Mouse (Mus musculus) cerebellum, postnatal 4 days (tissue): ENCODE data around the gene Wbp4.
"Not testable (repeated sequence)": the region's sequence is repeated elsewhere in the genome, so short reads cannot be mapped to it uniquely, and the experiment has no call there.

Experiments
- DNase-seq, 2 experiments: peaks; one replicate each; pipeline ENCODE4 v3.0.0; 2022; ENCODE audit warnings: low spot score in 2 of 2, mixed read lengths in 1 of 2

Gene Wbp4

DNA sequence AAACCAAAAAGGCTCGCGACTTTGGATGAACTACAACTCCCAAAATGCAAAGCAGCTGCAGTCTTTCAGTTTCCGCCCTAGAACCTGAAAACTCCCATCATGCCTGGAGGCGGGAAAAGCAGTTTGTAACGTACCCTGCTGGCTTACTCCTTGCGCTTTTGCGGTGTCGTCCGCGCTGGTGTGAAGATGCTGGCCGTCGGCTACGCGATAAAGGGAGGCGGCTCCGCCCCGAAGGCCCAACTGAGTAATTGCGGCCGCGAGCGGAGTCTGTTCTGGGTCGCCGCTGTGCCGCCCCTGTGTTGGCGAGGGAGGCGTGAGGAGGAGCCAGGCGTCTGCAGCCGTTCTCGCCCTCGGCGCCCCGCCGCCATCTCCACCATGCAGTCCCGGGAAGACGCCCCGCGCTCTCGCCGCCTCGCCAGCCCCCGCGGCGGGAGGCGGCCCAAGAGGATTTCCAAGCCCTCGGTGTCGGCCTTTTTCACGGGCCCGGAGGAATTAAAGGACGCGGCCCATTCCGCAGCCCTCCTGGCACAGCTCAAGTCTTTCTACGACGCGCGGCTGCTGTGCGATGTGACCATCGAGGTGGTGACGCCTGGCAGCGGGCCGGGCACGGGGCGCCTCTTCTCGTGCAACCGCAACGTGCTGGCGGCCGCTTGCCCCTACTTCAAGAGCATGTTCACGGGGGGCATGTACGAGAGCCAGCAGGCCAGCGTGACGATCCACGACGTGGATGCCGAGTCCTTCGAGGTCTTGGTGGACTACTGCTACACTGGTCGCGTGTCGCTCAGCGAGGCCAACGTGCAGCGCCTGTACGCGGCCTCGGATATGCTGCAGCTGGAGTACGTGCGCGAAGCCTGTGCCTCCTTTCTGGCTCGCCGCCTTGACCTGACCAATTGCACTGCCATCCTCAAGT lies 29.4 kb downstream of the Wbp4 start, which contains the start of gene Kbtbd6:
Gene Kbtbd6, plus strand, starts transcription at position 155 of the 910 bp plus-strand sequence.
- DNase-seq = peak; percentile 28 to 70

DNA sequence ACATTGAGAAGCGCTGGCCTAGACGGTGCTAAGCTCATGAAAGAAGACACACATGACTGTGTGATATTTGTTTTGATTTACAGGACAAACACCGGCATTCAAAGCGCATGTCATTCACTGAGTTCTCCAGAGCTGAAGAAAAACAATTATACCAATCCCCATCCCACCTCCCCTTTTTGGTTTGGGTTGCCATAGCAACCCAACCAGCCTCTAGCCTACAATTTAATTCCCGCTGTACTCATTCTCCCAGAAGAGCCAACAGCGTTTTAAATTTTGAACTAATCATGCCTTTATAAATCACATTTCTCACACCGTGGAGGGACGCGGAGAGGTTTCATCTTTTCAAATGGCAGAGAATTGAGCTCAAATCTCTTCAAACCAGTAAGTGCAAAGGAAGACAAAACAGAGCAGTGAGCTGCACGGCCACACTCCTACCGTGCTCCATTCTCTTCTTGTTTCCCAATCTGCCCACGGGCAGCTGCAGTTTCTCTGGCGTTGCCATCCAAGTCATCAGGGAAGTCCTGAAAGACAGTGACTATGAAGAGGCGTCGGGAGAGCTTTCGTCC lies 36.2 kb downstream of the Wbp4 start:
- DNase-seq = peak in 1 of 2 experiments; percentile 37

DNA sequence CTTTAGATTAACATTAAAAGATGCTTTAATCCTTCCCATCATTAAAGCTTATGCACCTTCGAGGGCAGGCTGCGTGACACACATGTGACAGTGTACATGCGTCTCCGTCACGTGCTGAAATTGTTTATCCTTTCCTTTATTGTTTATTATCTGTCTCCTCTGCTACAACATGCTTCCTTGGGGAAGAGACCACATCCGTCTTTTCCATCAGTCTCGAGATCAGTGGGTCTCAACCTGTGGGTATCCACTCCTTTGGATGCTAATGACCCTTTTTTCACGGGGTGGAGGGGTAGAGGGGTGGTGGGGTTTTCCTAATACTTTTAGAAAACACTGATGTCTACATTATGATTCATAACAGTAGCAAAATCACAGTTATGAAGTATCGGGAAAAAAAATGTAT lies 36.7 kb downstream of the Wbp4 start:
- no peak for DNase-seq

DNA sequence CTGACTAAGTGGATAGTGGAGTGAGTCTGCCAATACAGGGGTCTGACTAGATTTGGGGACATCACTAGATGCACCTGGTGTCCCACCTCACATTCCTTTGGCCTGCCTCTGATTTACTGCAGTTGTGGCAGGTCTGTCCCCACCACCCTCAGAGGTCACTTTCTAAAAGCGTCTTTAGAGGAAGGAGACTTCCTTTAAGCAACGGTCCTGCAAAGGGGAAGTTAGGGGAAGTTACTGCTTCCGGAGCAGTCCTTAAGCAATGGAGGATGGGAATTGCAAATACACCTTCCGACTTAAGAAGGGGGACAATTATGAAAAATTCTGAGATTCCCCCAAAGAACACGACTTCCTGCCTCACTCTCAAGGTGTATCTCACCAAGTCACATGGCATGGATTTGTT lies 39.9 kb downstream of the Wbp4 start:
- DNase-seq = no peak

DNA sequence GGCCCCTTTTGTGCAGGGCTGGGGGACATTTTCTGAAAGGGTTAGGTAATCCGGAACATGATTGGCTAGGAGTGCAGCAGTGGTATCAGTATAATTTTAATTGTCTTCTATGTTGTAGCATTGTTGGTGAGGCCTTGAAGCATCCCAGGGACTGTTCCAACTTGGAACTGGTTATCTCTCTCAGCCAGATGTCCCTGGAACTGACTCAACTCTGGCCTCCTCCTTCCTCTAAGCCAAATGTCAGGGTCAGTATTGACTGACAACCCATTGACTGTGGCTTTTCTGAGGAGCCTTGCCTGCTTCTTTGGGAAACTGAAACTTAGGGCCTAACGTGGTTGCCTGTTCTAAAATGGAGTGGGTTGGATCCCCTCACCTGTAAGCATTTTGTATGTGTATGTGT lies 40.7 kb downstream of the Wbp4 start:
- DNase-seq = no peak

DNA sequence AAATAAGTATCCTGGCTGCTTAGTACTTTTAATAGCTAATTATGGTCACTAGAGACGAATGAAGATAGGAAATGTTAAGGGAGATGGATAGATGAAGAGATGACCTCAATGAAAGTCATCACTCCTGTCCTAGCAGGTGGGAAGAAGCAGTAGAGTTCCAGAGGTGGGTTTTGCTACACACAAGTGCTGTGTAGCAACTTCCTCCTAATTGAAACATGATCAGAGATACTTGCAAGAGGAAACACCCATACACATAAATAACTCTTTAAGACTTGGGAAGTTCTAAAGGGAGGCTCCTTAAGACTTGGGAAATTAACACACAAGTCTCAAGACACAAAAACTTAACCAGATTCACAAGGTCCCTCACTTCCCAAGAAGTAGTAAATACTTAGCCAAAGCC lies 47.3 kb downstream of the Wbp4 start:
- no peak for DNase-seq

DNA sequence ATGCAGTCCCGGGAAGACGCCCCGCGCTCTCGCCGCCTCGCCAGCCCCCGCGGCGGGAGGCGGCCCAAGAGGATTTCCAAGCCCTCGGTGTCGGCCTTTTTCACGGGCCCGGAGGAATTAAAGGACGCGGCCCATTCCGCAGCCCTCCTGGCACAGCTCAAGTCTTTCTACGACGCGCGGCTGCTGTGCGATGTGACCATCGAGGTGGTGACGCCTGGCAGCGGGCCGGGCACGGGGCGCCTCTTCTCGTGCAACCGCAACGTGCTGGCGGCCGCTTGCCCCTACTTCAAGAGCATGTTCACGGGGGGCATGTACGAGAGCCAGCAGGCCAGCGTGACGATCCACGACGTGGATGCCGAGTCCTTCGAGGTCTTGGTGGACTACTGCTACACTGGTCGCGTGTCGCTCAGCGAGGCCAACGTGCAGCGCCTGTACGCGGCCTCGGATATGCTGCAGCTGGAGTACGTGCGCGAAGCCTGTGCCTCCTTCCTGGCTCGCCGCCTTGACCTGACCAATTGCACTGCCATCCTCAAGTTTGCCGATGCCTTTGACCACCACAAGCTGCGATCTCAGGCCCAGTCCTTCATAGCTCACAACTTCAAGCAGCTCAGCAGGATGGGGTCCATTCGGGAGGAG lies 54.5 kb downstream of the Wbp4 start:
- DNase-seq = not testable (repeated sequence)

DNA sequence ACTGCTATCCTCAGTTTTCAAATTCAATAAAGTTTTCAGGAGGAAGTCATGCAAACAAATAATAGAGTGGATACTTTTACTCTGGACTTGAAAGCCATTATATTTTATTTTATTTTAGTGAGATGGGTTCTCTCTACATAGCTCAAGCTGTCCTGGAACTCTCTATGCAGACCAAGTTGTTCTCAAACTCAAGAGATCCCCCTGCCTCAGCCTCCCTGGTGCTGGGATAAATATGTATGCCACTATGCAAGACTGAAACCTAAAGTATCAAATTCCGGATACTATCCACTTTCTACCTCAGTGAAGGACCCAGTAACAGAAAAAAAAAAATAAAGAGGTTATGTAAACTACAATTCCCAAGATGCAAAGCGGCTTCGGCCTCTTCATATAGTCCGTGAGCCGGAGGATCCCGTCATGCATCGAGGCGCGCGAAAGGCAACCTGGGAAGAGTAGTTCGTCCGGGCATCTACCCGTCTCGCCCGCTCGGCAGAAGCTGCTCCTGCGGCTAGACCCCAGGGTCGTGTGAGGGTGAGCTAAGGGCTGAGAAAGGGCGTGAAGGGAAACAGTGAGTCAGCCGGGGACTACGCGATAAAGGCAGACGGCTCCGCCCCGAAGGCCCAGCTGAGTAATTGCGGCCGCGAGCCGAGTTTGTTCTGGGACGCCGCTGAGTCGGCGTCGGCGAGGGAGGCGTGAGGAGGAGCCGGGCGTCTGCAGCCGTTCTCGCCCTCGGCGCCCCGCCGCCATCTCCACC lies 55.2 kb downstream of the Wbp4 start, which contains the start of gene Kbtbd7:
Gene Kbtbd7, plus strand, starts transcription at position 533 of the 751 bp plus-strand sequence.
- peak; percentile 72 to 86 for DNase-seq

DNA sequence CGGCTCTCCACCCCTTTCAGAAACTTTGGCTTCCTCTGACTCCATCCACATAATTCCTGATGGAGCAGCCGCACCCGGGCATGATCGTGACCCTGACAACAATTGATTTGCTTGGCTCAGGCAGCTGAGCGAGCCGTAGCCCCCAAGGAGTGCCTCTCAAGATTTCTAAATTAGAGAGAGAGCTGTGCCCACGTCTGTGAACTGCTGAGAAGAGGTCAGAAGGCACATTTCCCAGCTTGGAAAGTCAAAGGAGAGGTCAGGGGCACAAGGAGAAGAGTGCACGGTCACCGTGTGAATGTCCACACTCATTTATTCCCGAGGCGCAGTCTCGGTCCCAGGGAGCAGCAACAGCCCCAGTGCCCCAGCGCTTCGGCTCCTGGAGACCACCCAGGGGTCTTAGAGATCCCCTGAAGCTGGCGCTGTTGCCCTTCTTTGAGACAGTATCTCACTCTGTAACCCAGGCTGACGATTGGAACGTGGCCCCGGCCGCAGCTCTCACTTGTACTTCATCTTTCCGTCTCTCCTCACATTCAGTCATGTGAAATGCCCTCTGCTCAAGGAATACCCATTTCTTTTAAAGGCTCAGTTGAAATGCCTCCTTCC lies 61.1 kb downstream of the Wbp4 start:
- no peak for DNase-seq

DNA sequence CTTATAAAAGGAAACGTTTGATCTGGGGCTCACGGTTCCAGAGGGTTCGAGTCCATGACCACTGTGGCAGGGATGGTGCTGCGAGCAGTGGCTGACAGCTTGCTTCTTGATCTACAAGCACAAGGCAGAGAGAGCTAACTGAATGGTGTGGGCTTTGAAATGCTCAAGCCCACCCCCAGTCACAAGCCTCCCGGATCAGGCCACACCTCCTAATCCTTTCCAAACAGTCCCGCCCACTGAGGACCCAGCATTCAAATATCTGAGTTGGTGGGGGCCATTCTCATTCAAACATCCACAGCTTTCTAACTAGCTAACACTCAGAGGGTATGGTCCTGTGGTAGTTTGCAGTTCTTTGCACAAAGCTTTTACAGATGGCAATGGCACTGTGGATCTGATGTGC lies 68.2 kb downstream of the Wbp4 start:
- DNase-seq = no peak

DNA sequence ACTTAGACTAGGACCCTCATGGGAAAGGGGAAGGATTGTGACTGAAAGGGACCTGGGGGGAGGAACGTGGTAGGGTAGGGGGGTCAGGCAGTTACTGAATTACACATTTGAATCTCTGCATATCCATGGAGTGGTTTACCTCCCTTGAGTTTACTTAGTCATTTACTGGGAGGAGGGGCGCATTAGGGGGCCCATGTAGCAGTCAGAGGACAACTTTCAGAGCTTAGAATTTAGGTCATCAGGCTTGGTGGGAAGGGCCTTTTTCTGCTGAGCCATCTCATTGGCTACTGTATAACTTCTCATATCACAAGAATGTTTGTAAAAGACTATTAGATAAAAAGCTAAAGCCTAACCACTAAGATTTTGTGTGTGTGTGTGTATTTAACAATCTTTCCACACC lies 70.7 kb downstream of the Wbp4 start:
- DNase-seq = no peak
